Mouse (Mus musculus): ENCODE measurements at regions not wholly inside any gene's neighbourhood (a gene's known extent, or its start where the extent isn't known, plus 50 kb on each side); places are given as distances from the start of the nearest gene placed in this dataset.

DNA sequence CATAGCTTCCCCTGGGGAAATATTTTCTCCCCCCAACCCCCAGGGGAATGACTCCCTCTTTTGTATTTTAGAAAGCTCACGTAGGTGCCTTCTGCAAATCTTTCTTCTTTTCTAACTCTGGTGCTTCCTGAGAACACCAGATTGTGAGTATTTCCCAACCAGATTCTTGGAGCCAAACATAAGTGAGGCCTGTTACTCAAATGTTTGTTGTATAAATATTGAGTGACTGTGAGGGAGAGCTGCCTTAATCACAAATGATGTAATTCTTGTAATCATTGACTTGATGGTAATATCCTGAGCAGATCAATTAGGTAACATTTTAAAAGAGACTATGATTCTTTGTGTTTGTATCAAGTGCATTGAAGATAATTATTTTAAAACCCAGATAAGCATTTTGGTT, 137.1 kb upstream of the Marcks start:
- TF ChIP-seq E2F4 (IDR thresholded peaks at IDR 0.05; ENCODE audit: borderline replicate concordance, low read depth, low read length) (no peak), CTCF (IDR thresholded peaks at IDR 0.05 in 2 of 3, conservative IDR thresholded peaks at IDR 0.05 in 1 of 3; ENCODE audit: control insufficient read depth in 1 of 3, insufficient read depth in 1 of 3, low read depth in 2 of 3, low read length in 3 of 3, poor library complexity in 1 of 3, severe bottlenecking in 1 of 3) (no peak), NELFE (IDR thresholded peaks at IDR 0.05; ENCODE audit: low read depth, low read length) (no peak), EP300 (IDR thresholded peaks at IDR 0.05; ENCODE audit: low read depth in 1 of 2, low read length in 2 of 2) (no peak), TCF12 (IDR thresholded peaks at IDR 0.05; ENCODE audit: low read depth, low read length) (no peak), ZMIZ1 (IDR thresholded peaks at IDR 0.05; ENCODE audit: low read depth, low read length) (no peak), MAFK (IDR thresholded peaks at IDR 0.05; ENCODE audit: borderline replicate concordance, low read depth, low read length) (no peak), POLR2A (IDR thresholded peaks at IDR 0.05; ENCODE audit: control insufficient read depth in 1 of 2, insufficient read depth in 1 of 2, low read depth in 1 of 2, low read length in 2 of 2, poor library complexity in 1 of 2) (no peak), ZC3H11A (IDR thresholded peaks at IDR 0.05; ENCODE audit: low read depth, low read length) (no peak), GATA1 (IDR thresholded peaks at IDR 0.05; ENCODE audit: low read depth, low read length) (no peak), HCFC1 (IDR thresholded peaks at IDR 0.05; ENCODE audit: low read depth, low read length) (no peak)
